Mouse (Mus musculus): Measurements from ENCODE around the gene Sh3gl1.

DNA sequence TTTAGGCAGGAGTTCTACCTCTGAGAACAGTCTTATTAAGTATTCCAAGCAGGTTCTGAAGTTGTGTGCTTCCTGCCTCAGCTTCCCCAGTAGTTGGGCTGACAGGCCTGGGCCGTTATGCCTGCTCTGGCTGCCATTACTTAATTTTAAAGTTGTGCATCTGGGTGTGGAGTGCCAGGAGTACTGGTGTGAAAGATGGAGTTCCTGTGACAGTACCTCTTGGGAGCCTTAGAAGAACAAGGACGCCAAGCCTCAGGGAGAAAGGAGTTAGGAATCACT, 26.5 kb downstream of the Sh3gl1 start:
- TF ChIP-seq GATA1 (IDR thresholded peaks at IDR 0.05; ENCODE audit: borderline replicate concordance, low read length) (no peak), FLI1 (IDR thresholded peaks at IDR 0.05; ENCODE audit: low read length) (no peak)
